Mouse (Mus musculus) thymus, adult 2 months (tissue): ENCODE measurements around the gene Mdh2.

Experiments used
- CTCF ChIP-seq: fragments of 200-500 bp; IDR thresholded peaks from 2 replicates; pipeline ENCODE4 v1.5.1; 2012; ENCODE audit warnings: mild to moderate bottlenecking, control low read depth, low read length, moderate library complexity, borderline replicate concordance; ENCODE audit not compliant: control insufficient read depth, poor library complexity, insufficient read depth; ENCODE audit errors: extremely low read depth
- POLR2A ChIP-seq: fragments of 200-500 bp; IDR thresholded peaks from 2 replicates; pipeline ENCODE4 v1.6.1; 2012; ENCODE audit warnings: mild to moderate bottlenecking, low read length, control low read depth, moderate library complexity; ENCODE audit not compliant: control insufficient read depth, poor library complexity, insufficient read depth; ENCODE audit errors: extremely low read depth

DNA sequence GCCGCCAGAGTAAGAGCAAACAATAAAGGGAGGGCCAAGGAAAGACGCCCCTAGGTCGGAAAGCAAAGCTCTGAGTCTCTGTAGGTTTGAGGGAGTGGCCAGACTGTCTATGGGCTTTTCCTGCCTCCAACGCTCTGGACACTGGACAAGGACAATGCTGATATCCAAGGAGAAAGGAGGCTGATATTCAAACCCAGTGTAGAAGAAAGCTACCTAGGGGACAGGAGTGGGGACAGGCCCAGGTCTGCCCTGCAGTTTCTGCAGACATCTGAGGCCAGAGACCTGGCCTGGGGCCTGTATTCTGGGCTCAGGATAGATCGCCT, 16.5 kb downstream of the Mdh2 start:
- TF ChIP-seq CTCF: no peak
- no peak for TF ChIP-seq POLR2A
